Mouse (Mus musculus): ENCODE data around the gene Focad. TPM values are rescaled to one million over a fixed set of nuclear protein-coding genes. Genes with fewer than 3 reads are reported as not detected.

The Focad gene
- 5.6 TPM for polyA plus RNA-seq (2014; fragmentation: Illumina TruSeq; extraction: RNeasy Lipid Tissue Mini Kit (QIAGEN cat#74804); ENCODE audit: low read depth, low replicate concordance)

DNA sequence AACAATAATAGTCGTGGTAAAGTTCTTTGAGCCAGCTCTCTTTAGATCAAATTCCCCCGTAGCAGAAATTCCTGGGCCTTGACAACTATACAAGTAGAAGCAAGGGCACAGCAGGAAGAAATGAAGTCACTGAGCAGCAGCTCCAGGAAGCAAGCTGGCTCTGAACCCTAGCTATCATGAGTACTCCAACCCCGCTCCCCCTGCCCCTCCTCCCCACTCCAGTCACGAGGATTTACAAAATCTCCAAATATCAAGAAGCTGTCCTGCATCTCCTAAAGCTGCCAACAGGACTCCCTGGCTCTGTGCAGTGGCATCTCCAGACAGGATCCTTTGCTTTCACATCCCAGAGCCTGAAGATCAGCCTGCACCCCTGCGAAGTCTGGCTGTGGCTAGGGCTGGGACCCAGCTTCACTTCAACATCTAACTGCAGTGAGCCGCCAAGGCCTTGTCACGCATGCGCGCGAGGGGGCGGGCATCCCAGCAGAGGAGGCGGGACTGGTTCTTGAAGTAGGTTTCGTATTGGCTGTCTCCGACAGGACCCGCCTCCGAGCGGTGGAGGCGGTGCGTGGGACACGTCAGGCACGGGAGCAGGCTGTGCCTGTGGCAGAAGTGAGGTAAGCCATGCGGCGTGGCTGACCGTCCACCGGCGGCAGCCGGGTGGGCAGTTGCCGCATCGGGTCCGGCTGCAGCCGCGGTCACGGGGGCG lies at the start of gene Focad:
TSS of gene Focad (plus strand) at position 568 of the 706 bp plus-strand sequence.

GRCm38 (mm10) chr4:88438326-88438989 lies 344.0 kb downstream of the Focad start, which contains the start of gene Hacd4:
TSS of gene Hacd4 (minus strand) at chr4:88438928.

Other genes starting within 250 kb of the Focad start
- 38.9 TPM for gene Mllt3, start 61.3 kb upstream of the Focad start, polyA plus RNA-seq (2014; fragmentation: Illumina TruSeq; extraction: RNeasy Lipid Tissue Mini Kit (QIAGEN cat#74804); ENCODE audit: low read depth, low replicate concordance)